Mouse (Mus musculus) limb, embryonic 12.5 days (tissue): ENCODE results near the gene Igtp. TPM values are rescaled to one million over a fixed set of nuclear protein-coding genes. Genes with fewer than 3 reads are reported as not detected.
A peak's percentile ranks its signal among the peaks of the same experiment; 100 is the strongest.
"Not testable (repeated sequence)": the region's sequence is repeated elsewhere in the genome, so short reads cannot be mapped to it uniquely, and the experiment has no call there.

Experiments used
- ATAC-seq: fragments of 200-750 bp; cut with Nextera tagmentation; 2 replicates; pipeline ENCODE4 v1.8.0; 2017; ENCODE audit warnings: low read depth, moderate TSS enrichment; ENCODE audit not compliant: insufficient number of reproducible peaks, insufficient read depth, low FRiP score, low TSS enrichment
- H3K27ac ChIP-seq: fragments of 300-500 bp; sonication (generic); 2 replicates; pipeline ENCODE4 v1.5.1; 2016; ENCODE audit warnings: mild to moderate bottlenecking, moderate library complexity
- H3K27me3 ChIP-seq: fragments of 300-500 bp; sonication (generic); 2 replicates; pipeline ENCODE4 v1.6.1; 2016; ENCODE audit warnings: mild to moderate bottlenecking, moderate library complexity
- H3K36me3 ChIP-seq: fragments of 300-500 bp; sonication (generic); 2 replicates; pipeline ENCODE4 v1.6.1; 2016; ENCODE audit warnings: mild to moderate bottlenecking, moderate library complexity
- H3K4me1 ChIP-seq: fragments of 300-500 bp; sonication (generic); replicated peaks from 2 replicates; pipeline ENCODE4 v1.6.1; 2016
- H3K4me2 ChIP-seq: fragments of 300-500 bp; sonication (generic); 2 replicates; pipeline ENCODE4 v1.6.1; 2016; ENCODE audit warnings: mild to moderate bottlenecking, moderate library complexity
- H3K4me3 ChIP-seq: fragments of 300-500 bp; sonication (generic); replicated peaks from 2 replicates; pipeline ENCODE4 v1.5.1; 2016; ENCODE audit warnings: mild to moderate bottlenecking
- H3K9ac ChIP-seq: fragments of 300-500 bp; sonication (generic); replicated peaks from 2 replicates; pipeline ENCODE4 v1.6.1; 2016; ENCODE audit warnings: mild to moderate bottlenecking, moderate library complexity
- H3K9me3 ChIP-seq: fragments of 300-500 bp; sonication (generic); 2 replicates; pipeline ENCODE4 v1.6.1; 2016; ENCODE audit warnings: mild to moderate bottlenecking, moderate library complexity
- WGBS: fragments of 180-500 bp; shearing (Covaris S2); methylation state at CpG from one replicate; pipeline ENCODE4 v1.1.7; 2016; 5-methylcytosine and 5-hydroxymethylcytosine counted together
- polyA plus RNA-seq: library from polyadenylated mRNA; unstranded; fragments of >200 nt; fragmentation: Nextera tagmentation; extraction: Ambion mirVana; gene quantifications from 2 replicates; pipeline ENCODE4 v1.2.1, GENCODE M21; 2016

Igtp gene
- polyA plus RNA-seq, 1 experiment from 2014 or later, result 2.3 TPM

DNA sequence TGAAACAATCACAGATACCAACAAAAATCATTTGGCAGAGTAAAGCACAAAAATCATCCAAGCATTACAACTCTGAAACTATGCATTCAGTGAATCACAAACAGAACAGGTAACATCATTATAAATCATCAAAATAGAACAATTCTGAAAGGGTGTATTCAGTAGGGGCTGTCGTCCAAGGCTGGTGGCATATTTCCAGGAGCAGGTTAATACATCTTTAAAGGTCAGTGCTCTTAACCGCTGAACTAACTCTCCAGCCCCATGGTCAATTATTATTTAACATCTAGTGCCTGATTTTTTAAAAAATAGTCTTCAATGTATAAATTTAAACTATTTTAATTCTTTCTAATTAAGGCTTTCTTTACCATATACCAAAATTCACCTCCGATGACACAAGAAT is 35.2 kb downstream of the Igtp start:
- not testable (repeated sequence) for H3K4me1 ChIP-seq, H3K4me3 ChIP-seq, H3K4me2 ChIP-seq, H3K36me3 ChIP-seq, H3K9me3 ChIP-seq, ATAC-seq, H3K27me3 ChIP-seq, H3K27ac ChIP-seq, H3K9ac ChIP-seq
- WGBS, result 77% methylated on average over 3 of the region's 3 CpGs

DNA sequence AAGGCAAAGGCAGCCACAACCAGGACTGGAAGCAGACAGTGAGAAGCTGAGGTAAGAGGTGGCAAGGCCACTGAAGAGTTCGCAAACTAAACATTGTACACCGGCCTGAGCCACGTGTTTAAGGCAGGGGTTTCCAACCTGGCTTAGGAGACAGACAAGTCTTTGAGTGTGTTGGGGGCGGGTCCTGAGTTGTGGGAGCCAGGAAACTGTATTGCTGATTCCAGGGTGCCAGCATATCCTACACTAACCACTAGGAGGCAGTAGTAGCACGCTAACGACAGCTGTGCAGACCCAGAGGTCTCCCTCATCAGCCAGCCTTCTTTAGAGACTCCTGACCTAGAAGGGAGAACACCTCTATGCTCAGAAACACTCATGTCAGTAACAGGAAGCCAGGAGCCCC is 35.8 kb downstream of the Igtp start:
- H3K4me3 ChIP-seq, result no peak overlapping the region
- no peak for ATAC-seq
- no peak overlapping the region for H3K4me2 ChIP-seq
- H3K36me3 ChIP-seq, result no peaks in the 10 kb centered on the region
- no peak overlapping the region for H3K27ac ChIP-seq
- peaks cover 7% of the 10 kb centered on the region for H3K27me3 ChIP-seq
- H3K4me1 ChIP-seq, result peaks cover 7% of the 10 kb centered on the region; the same call in 1 of the 2 replicates
- no peaks in the 10 kb centered on the region for H3K9me3 ChIP-seq
- H3K9ac ChIP-seq, result no peak overlapping the region
- 12% methylated on average over 6 of the region's 6 CpGs for WGBS

DNA sequence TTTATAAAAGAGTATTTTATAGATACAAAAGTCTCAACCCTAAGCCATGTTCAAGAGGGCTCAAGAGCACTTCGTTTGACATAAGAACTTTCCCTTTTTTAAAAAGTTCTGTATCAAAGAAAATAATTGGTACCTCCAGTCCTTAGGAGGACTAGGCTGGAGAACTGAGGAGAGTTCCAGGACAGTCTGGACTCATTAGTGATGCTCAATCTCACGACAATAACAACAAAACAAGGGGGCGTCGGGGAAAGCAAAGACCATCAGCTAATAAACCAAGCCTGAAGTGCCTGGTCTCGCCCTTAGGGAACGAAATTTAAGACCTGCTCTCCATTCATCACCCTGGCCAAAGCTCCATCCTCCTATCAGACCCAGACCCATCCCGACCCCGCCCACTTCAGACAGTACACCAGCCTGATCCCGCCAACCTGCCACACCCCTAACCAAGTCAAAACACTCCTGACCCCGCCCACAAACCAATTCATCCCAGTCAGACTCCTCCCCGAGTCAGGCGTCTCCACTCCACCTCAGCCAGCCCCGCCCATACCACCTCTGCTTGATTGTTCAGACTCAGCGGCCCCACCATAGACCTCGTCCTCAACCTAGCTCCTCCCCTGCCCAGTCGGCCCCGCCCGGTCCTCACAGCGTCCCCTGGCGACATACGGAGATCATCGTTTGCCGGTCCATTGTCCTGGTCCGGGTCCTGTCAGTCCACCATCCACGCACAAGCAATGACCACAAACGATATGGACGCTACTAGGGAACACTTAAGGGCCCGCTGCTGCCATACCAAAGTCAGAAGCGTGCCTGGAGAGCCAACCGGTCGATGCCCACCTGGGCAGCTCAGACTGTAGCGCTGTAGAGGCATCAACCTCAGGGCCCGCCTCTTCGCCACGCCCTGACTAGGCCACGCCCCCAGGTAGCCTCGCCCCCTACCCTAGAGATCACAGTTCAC is 39.8 kb downstream of the Igtp start:
- H3K4me2 ChIP-seq, result peak overlapping the region; percentile 69
- H3K4me3 ChIP-seq, result peak overlapping the region; percentile 43
- WGBS, result 2% methylated on average over 37 of the region's 37 CpGs
- peak overlapping the region; percentile 40; the same call in 1 of the 2 replicates for H3K9ac ChIP-seq
- H3K9me3 ChIP-seq, result no peaks in the 10 kb centered on the region
- peaks cover 7% of the 10 kb centered on the region; the same call in 1 of the 2 replicates for H3K4me1 ChIP-seq
- peak; percentile 88 for ATAC-seq
- peaks cover 11% of the 10 kb centered on the region for H3K27me3 ChIP-seq
- no peaks in the 10 kb centered on the region for H3K36me3 ChIP-seq
- H3K27ac ChIP-seq, result no peak overlapping the region

DNA sequence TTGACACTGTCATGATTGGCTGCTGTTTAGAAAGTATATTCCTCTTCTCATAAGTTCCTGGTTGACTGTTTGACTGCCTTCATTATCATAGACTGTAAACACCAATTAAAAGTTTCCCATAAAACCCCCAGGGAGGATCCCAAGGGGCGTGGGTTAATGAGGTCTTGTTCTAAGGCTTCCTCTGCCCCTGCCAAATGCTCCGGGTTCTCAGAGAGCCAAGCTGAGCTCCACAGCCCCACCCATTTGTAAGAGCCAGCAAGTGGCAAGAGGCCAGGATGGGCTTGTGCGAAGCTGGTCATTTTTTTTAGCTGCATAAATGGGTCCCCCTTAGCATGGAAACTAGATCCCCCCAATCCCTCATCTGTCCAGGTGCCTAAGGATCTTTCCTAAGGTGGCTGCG is 47.9 kb downstream of the Igtp start:
- H3K27ac ChIP-seq, result no peak overlapping the region
- no peaks in the 10 kb centered on the region for H3K4me1 ChIP-seq
- ATAC-seq, result no peak
- no peaks in the 10 kb centered on the region for H3K36me3 ChIP-seq
- H3K9ac ChIP-seq, result no peak overlapping the region
- no peaks in the 10 kb centered on the region; the same call in 1 of the 2 replicates for H3K9me3 ChIP-seq
- no peak overlapping the region for H3K4me3 ChIP-seq
- peaks cover 23% of the 10 kb centered on the region; the same call in 1 of the 2 replicates for H3K27me3 ChIP-seq
- H3K4me2 ChIP-seq, result no peak overlapping the region
- WGBS, result 32% methylated on average over 4 of the region's 4 CpGs

DNA sequence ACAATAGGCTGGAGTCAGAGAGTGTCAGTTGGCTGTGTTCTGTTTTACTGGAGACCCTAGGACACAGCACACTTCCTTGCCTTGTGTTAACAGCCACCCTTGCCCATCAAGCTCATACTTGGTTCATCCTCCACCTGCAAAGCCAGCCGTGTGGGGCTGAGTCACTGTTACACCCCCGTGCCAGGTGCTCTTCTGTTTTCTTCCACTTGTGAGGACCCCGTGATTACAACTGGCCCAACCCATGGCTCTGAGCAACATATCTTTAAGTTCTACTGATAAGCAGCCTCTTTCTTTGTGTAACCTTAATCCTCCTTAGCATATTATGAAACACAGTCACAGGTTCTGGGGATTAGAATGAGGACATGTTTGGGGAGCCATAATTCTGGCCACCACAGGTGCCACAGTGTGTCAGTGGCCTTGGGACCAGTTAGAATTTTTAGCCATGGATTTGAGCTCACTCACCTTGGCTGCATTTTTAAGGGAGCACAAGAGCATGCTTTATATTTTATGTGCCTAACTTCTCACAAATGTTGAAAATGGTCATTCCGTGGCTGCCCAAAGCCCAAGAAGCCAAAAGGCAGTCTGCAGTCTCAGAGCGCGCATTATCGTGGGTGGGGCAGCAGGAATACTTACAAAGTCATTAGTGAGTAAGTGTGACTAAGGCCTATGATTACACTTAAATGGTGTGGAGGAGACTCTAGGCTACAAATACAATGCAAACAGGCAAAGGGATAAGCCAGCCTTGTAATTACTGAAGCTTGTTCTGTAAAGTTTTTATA is 50.0 kb downstream of the Igtp start:
- H3K27me3 ChIP-seq, result peaks cover 18% of the 10 kb centered on the region; the same call in 1 of the 2 replicates
- H3K4me2 ChIP-seq, result no peak overlapping the region
- H3K9me3 ChIP-seq, result no peaks in the 10 kb centered on the region; the same call in 1 of the 2 replicates
- no peak for ATAC-seq
- H3K9ac ChIP-seq, result no peak overlapping the region
- no peak overlapping the region for H3K27ac ChIP-seq
- WGBS, result 68% methylated on average over 7 of the region's 7 CpGs
- H3K4me1 ChIP-seq, result no peaks in the 10 kb centered on the region
- H3K4me3 ChIP-seq, result no peak overlapping the region
- H3K36me3 ChIP-seq, result no peaks in the 10 kb centered on the region

DNA sequence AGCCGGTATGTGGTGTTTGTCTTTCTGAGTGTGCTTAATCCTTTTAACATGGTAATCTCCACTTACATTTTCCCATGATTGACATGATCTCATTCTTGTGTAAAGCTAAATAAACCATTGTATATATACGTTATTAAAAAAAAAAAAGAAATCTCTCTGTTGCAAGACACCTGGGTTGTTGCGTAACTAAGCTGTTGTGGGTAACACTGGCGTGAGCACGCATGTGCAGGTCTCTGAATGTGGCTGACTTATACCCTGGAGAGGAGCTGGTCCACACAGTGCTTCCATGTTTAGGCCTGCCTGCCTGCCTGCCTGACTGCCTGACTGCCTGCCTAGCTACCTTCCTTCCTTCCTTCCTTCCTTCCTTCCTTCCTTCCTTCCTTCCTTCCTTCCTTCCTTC is 51.2 kb downstream of the Igtp start:
- WGBS, result 87% methylated on average over 5 of the region's 5 CpGs
- H3K27ac ChIP-seq, result no peak overlapping the region
- ATAC-seq, result no peak
- H3K36me3 ChIP-seq, result no peaks in the 10 kb centered on the region
- H3K9ac ChIP-seq, result no peak overlapping the region
- no peaks in the 10 kb centered on the region for H3K4me1 ChIP-seq
- H3K27me3 ChIP-seq, result peaks cover 14% of the 10 kb centered on the region; the same call in 1 of the 2 replicates
- no peaks in the 10 kb centered on the region; the same call in 1 of the 2 replicates for H3K9me3 ChIP-seq
- no peak overlapping the region for H3K4me3 ChIP-seq
- no peak overlapping the region for H3K4me2 ChIP-seq

DNA sequence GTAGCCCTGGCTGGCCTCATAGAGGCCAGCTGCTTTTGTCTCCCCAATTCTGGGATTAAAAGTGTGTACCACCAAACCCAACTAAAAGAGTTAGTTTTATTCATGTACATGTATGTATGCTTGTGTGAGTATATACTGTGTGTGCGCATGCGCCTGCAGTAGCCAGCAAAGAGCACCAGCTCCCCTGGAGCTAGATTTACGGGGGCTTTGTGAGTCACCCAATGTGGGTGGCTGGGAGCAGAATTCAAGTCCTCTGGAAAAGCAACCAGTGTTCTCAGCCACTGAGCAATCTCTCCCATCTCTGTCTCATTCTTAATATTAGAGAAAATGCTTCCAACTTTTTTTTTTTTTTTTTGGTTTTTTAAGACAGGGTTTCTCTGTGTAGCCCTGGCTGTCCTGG is 55.1 kb downstream of the Igtp start:
- Histone ChIP-seq H3K36me3 (no peaks in the 10 kb centered on the region), H3K4me3 (no peak overlapping the region), H3K9me3 (no peaks in the 10 kb centered on the region), H3K4me1 (no peaks in the 10 kb centered on the region), H3K9ac (no peak overlapping the region), H3K4me2 (no peak overlapping the region), H3K27me3 (peaks cover 3% of the 10 kb centered on the region; the same call in 1 of the 2 replicates), H3K27ac (no peak overlapping the region)
- ATAC-seq, result no peak
- WGBS, result 89% methylated on average over 3 of the region's 3 CpGs

Other genes starting within 250 kb of the Igtp start
- gene Larp1, start 190.5 kb upstream of the Igtp start, polyA plus RNA-seq, result 17.6 and 21.7 TPM in 2 replicates
- not detected in 2 replicates for gene Gm12248, start 106.4 kb upstream of the Igtp start, polyA plus RNA-seq
- 106 and 109 TPM in 2 replicates for gene Cnot8, start 95.4 kb upstream of the Igtp start, polyA plus RNA-seq
- 28.9 and 29.7 TPM in 2 replicates for gene Gemin5, start 31.0 kb upstream of the Igtp start, polyA plus RNA-seq
- 135 and 144 TPM in 2 replicates for gene Mrpl22, start 27.9 kb upstream of the Igtp start, polyA plus RNA-seq
- gene Irgm2, start 62 bp downstream of the Igtp start, polyA plus RNA-seq, result 0.63 and 0.87 TPM in 2 replicates
- not detected in 2 replicates for gene 4930438A08Rik, start 75.2 kb downstream of the Igtp start, polyA plus RNA-seq
- gene Zfp692, start 107.5 kb downstream of the Igtp start, polyA plus RNA-seq, result 28.0 and 29.2 TPM in 2 replicates
- 32.1 and 32.3 TPM in 2 replicates for gene Zfp672, start 130.8 kb downstream of the Igtp start, polyA plus RNA-seq
- gene Sh3bp5l, start 131.2 kb downstream of the Igtp start, polyA plus RNA-seq, result 39.0 and 39.8 TPM in 2 replicates
- not detected in 2 replicates for gene Lypd8, start 179.5 kb downstream of the Igtp start, polyA plus RNA-seq
- not detected in 2 replicates for gene 1810065E05Rik, start 221.6 kb downstream of the Igtp start, polyA plus RNA-seq
- gene Gm12253, start 233.0 kb downstream of the Igtp start, polyA plus RNA-seq, result not detected in 2 replicates